Mouse (Mus musculus) layer of hippocampus, adult 18-20 months (tissue): ENCODE data around the gene Hmx1. TPM values are rescaled to one million over a fixed set of nuclear protein-coding genes. Genes with fewer than 3 reads are reported as not detected.

Experiments used
- total RNA-seq, 2 experiments: library from RNA; stranded (reverse); gene quantifications; 2 replicates each; pipeline ENCODE4 v1.2.3; 2021

Gene Hmx1
- total RNA-seq, 2 experiments from 2014 or later: not detected

Other genes starting within 250 kb of the Hmx1 start
- 10 to 100 TPM; 26.9 to 32.3 TPM for gene Adra2c, start 110.8 kb upstream of the Hmx1 start, total RNA-seq
- under 1 TPM in 1 of 2 experiments, not detected in 1; 0.41 TPM for gene Cpz, start 136.6 kb downstream of the Hmx1 start, total RNA-seq
- gene Trmt44, start 186.0 kb downstream of the Hmx1 start, total RNA-seq: 1 to 10 TPM; 7.6 to 8.5 TPM
- 10 to 100 TPM; 26.5 to 29.4 TPM for gene Acox3, start 193.9 kb downstream of the Hmx1 start, total RNA-seq